Mouse (Mus musculus): ENCODE data around the gene Btbd11.

GRCm38 (mm10) chr10:85655881-85656280 lies 269.3 kb downstream of the Btbd11 start:
- TF ChIP-seq CTCF (IDR thresholded peaks at IDR 0.05; ENCODE audit: insufficient read depth, low read length) (no peak), POLR2A (IDR thresholded peaks at IDR 0.05; ENCODE audit: borderline replicate concordance, extremely low read depth, low read depth, low read length) (no peak)
